Mouse (Mus musculus) liver, adult 2 months (tissue): Measurements from ENCODE around the gene Rpap3. TPM values are rescaled to one million over a fixed set of nuclear protein-coding genes. Genes with fewer than 3 reads are reported as not detected.

Source experiments
- DNase-seq: peaks from one replicate; pipeline ENCODE4 v3.0.0-alpha.2; 2011; ENCODE audit warnings: low read depth, low spot score; ENCODE audit errors: extremely low read depth
- H3K27ac ChIP-seq: fragments of 200-500 bp; replicated peaks from 2 replicates; pipeline ENCODE4 v1.5.1; 2012; ENCODE audit warnings: low read depth, mild to moderate bottlenecking, control low read depth, inconsistent platforms, low read length; ENCODE audit not compliant: insufficient read depth
- H3K27me3 ChIP-seq: fragments of 200-500 bp; 2 replicates; pipeline ENCODE4 v1.6.1; 2012; ENCODE audit warnings: mild to moderate bottlenecking, moderate library complexity, low read length, inconsistent platforms; ENCODE audit not compliant: control insufficient read depth, insufficient read depth
- H3K36me3 ChIP-seq: fragments of 200-500 bp; 2 replicates; pipeline ENCODE4 v1.6.1; 2012; ENCODE audit warnings: low read length, inconsistent platforms; ENCODE audit not compliant: control insufficient read depth, insufficient read depth
- H3K4me1 ChIP-seq: fragments of 200-500 bp; 2 replicates; pipeline ENCODE4 v1.6.1; 2011; ENCODE audit warnings: low read length; ENCODE audit not compliant: control insufficient read depth, insufficient read depth
- H3K4me3 ChIP-seq: fragments of 200-500 bp; 2 replicates; pipeline ENCODE4 v1.5.1; 2011; ENCODE audit warnings: low read depth, mild to moderate bottlenecking, control low read depth, low read length, moderate library complexity; ENCODE audit not compliant: insufficient read depth
- H3K79me2 ChIP-seq: fragments of 200-500 bp; 2 replicates; pipeline ENCODE4 v1.6.1; 2012; ENCODE audit warnings: inconsistent platforms, mild to moderate bottlenecking, low read length, moderate library complexity; ENCODE audit not compliant: control insufficient read depth, insufficient read depth
- H3K9ac ChIP-seq: fragments of 200-500 bp; 2 replicates; pipeline ENCODE4 v1.6.1; 2012; ENCODE audit warnings: low read depth, mild to moderate bottlenecking, control low read depth, inconsistent platforms, low read length
- CTCF ChIP-seq: fragments of 200-500 bp; IDR thresholded peaks from 2 replicates; pipeline ENCODE4 v1.5.1; 2011; ENCODE audit warnings: low read depth, low read length, control low read depth
- POLR2A ChIP-seq: fragments of 200-500 bp; IDR thresholded peaks from 2 replicates; pipeline ENCODE4 v1.6.1; 2011; ENCODE audit warnings: low read length, control low read depth; ENCODE audit not compliant: insufficient read depth; ENCODE audit errors: extremely low read depth
- whole genome bisulfite sequencing: fragments of 180-500 bp; shearing (Covaris S2); methylation state at CpG from one replicate; pipeline ENCODE4 v1.1.7; 2018; 5-methylcytosine and 5-hydroxymethylcytosine counted together
- polyA plus RNA-seq: library from polyadenylated mRNA; depleted of rRNA; stranded (reverse); fragments of >200 nt; gene quantifications from 2 replicates; pipeline ENCODE4 v1.2.3, GENCODE M21; 2012
- total RNA-seq: library from RNA; depleted of rRNA; stranded (reverse); fragments of >200 nt; gene quantifications from 2 replicates; pipeline ENCODE4 v1.2.3, GENCODE M21; 2014

Gene Rpap3
- total and polyA plus RNA-seq, 2 experiments: 2.2 to 8.7 TPM

DNA sequence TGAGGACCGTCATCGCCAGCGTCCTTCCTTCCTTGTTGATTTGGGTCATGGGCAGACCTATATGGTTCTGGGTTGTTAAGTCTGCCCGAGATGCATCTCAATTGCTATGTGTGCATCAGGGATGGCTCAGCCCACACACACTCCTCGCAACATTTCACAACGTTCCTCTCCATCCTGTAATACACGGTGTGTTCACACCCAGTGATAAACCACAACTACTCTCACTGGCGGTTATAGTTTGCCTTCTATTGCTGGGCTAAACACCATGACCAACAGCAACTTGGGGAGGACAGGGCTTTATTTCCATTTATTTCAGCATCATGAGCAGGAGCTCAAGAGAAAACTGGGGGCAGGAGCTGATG is 46.9 kb downstream of the Rpap3 start:
- Histone ChIP-seq H3K27me3 (no peaks in the 10 kb centered on the region), H3K9ac (no peak overlapping the region), H3K4me3 (no peak overlapping the region), H3K36me3 (no peaks in the 10 kb centered on the region), H3K79me2 (no peaks in the 10 kb centered on the region), H3K27ac (no peak overlapping the region), H3K4me1 (no peaks in the 10 kb centered on the region)
- 79% methylated on average over 8 of the region's 8 CpGs for WGBS
- no peak for TF ChIP-seq POLR2A
- no peak for TF ChIP-seq CTCF
- DNase-seq: no peak

- Histone ChIP-seq H3K4me1 (no peaks in the 10 kb centered on the region), H3K9ac (no peak overlapping the region), H3K27me3 (no peaks in the 10 kb centered on the region), H3K79me2 (no peaks in the 10 kb centered on the region), H3K4me3 (no peak overlapping the region), H3K27ac (no peak overlapping the region), H3K36me3 (no peaks in the 10 kb centered on the region)
- WGBS: 75% methylated on average over 26 of the region's 26 CpGs
- DNase-seq: no peak
- no peak for TF ChIP-seq POLR2A
- TF ChIP-seq CTCF: no peak
Measured at GRCm38 (mm10) chr15:97657856-97658754, 47.5 kb downstream of the Rpap3 start.

DNA sequence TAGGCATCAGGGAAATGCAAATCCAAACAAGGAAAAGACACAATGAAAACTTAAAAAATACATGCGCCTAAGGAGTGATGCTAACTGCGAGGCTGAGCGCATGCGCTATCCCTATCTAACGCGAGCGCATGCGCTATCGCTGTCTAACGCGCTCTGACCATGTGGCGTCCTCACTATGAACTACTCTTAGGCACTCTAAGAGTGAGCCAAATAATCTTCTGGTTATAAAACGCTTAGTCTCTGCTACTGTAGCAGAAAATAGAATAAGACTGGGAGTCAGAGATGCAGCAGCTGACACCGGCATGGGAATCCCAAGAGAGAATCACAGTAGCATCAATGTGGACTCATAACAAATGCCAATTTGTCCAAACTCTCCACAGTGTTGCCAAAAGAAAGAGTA is 48.2 kb downstream of the Rpap3 start:
- WGBS: 95% methylated on average over 14 of the region's 14 CpGs
- TF ChIP-seq CTCF (no peak), POLR2A (no peak)
- H3K79me2 ChIP-seq: no peaks in the 10 kb centered on the region
- no peaks in the 10 kb centered on the region for H3K36me3 ChIP-seq
- no peaks in the 10 kb centered on the region for H3K4me1 ChIP-seq
- H3K9ac ChIP-seq: no peak overlapping the region
- H3K4me3 ChIP-seq: no peak overlapping the region
- no peaks in the 10 kb centered on the region for H3K27me3 ChIP-seq
- no peak overlapping the region for H3K27ac ChIP-seq
- DNase-seq: no peak

DNA sequence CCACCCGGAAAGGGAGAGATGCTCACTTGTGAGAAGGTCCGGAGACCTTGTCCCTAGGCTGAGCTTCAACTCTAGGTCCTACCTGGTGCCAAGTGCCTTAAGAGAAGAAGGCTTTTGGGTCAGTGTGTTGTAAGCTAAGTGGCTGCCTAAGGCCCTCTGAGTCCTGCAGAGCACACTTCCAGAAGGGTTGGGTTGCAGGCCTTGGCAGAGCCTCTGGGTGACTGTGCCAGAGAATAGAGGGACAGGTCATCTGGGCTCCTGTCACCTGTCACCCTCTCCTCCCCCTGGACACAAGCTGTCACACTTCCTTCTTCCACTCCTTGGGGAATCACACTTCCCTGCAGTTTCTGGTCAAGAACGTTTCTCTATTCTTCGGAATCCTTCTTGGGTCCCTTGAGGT is 55.9 kb downstream of the Rpap3 start:
- no peak for TF ChIP-seq CTCF
- no peak for TF ChIP-seq POLR2A
- 83% methylated on average over 4 of the region's 4 CpGs for WGBS
- H3K27ac ChIP-seq: no peak overlapping the region
- H3K79me2 ChIP-seq: no peaks in the 10 kb centered on the region
- no peak for DNase-seq
- H3K9ac ChIP-seq: no peak overlapping the region
- H3K36me3 ChIP-seq: no peaks in the 10 kb centered on the region
- no peaks in the 10 kb centered on the region for H3K4me1 ChIP-seq
- H3K27me3 ChIP-seq: no peaks in the 10 kb centered on the region
- no peak overlapping the region for H3K4me3 ChIP-seq

GRCm38 (mm10) chr15:97648176-97648575 is 57.4 kb downstream of the Rpap3 start:
- 89% methylated on average over 18 of the region's 18 CpGs for WGBS
- no peak for TF ChIP-seq POLR2A
- TF ChIP-seq CTCF: no peak
- H3K4me3 ChIP-seq: no peak overlapping the region
- H3K36me3 ChIP-seq: no peaks in the 10 kb centered on the region
- no peak overlapping the region for H3K9ac ChIP-seq
- no peak for DNase-seq
- no peaks in the 10 kb centered on the region for H3K4me1 ChIP-seq
- H3K27ac ChIP-seq: no peak overlapping the region
- no peaks in the 10 kb centered on the region for H3K27me3 ChIP-seq
- no peaks in the 10 kb centered on the region for H3K79me2 ChIP-seq

DNA sequence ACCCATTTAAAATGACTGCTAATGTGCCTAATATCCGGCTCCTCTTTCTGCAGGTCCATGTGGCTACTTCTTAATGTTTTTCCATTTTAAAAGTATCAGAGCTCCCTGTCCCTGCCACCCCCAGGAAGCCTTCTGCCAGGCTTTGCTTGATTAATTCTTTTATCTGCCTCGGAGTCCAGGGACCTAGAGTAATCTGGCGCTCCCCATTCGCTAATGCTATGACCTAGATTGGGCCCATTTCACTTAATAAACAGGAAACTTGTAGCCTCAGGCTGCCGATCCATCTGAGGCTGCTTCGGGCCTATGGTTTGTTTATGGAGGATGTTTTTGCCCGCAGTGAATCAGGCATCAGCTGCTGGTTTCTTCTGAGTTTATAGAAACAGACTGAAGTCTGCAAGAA is 59.2 kb downstream of the Rpap3 start:
- Histone ChIP-seq H3K27me3 (no peaks in the 10 kb centered on the region), H3K79me2 (no peaks in the 10 kb centered on the region), H3K4me3 (no peak overlapping the region), H3K9ac (no peak overlapping the region), H3K4me1 (no peaks in the 10 kb centered on the region), H3K36me3 (no peaks in the 10 kb centered on the region), H3K27ac (no peak overlapping the region)
- no peak for DNase-seq
- TF ChIP-seq CTCF: no peak
- no peak for TF ChIP-seq POLR2A
- 79% methylated on average over 7 of the region's 7 CpGs for WGBS
